Mouse (Mus musculus): ENCODE results near the gene Psg22. TPM values are rescaled to one million over a fixed set of nuclear protein-coding genes. Genes with fewer than 3 reads are reported as not detected.
A peak's percentile ranks its signal among the peaks of the same experiment; 100 is the strongest.
"Not testable (repeated sequence)": the region's sequence is repeated elsewhere in the genome, so short reads cannot be mapped to it uniquely, and the experiment has no call there.

Gene Psg22
- polyA plus RNA-seq (2015; fragmentation: Nextera tagmentation; extraction: Ambion mirVana): not detected in 2 replicates

GRCm38 (mm10) chr7:18717790-18718189 lies at the start of gene Psg22:
TSS of gene Psg22 (plus strand) at chr7:18718090.
- Histone ChIP-seq H3K36me3 (no peaks in the 10 kb centered on the region), H3K4me3 (replicated peaks) (no peak within 1 kb of the TSS), H3K9me3 (no peaks in the 10 kb centered on the region), H3K27ac (no peak within 1 kb of the TSS), H3K4me1 (no peaks in the 10 kb centered on the region), H3K9ac (no peak within 1 kb of the TSS), H3K4me2 (no peak within 1 kb of the TSS), H3K27me3 (replicated peaks) (no peaks in the 10 kb centered on the region)
- 40% methylated on average over 2 of the region's 2 CpGs for WGBS
- no peak for ATAC-seq (ENCODE audit: insufficient read depth, low FRiP score, low read depth)

- Histone ChIP-seq H3K27ac (no peak overlapping the region), H3K4me3 (replicated peaks) (no peak overlapping the region), H3K27me3 (replicated peaks) (no peaks in the 10 kb centered on the region), H3K4me1 (no peaks in the 10 kb centered on the region), H3K9ac (no peak overlapping the region), H3K9me3 (no peaks in the 10 kb centered on the region), H3K36me3 (no peaks in the 10 kb centered on the region), H3K4me2 (no peak overlapping the region)
- ATAC-seq (ENCODE audit: insufficient read depth, low FRiP score, low read depth): no peak
- 41% methylated on average over 2 of the region's 2 CpGs for WGBS
Measured at GRCm38 (mm10) chr7:18679772-18680171, 38.1 kb upstream of the Psg22 start.

GRCm38 (mm10) chr7:18685586-18685985 lies 32.3 kb upstream of the Psg22 start:
- Histone ChIP-seq H3K9ac (no peak overlapping the region), H3K27ac (no peak overlapping the region), H3K9me3 (no peaks in the 10 kb centered on the region), H3K36me3 (no peaks in the 10 kb centered on the region), H3K4me2 (no peak overlapping the region), H3K4me3 (replicated peaks) (no peak overlapping the region), H3K27me3 (replicated peaks) (no peaks in the 10 kb centered on the region), H3K4me1 (no peaks in the 10 kb centered on the region)
- ATAC-seq (ENCODE audit: insufficient read depth, low FRiP score, low read depth): no peak

GRCm38 (mm10) chr7:18686085-18686484 lies 31.8 kb upstream of the Psg22 start, which contains the start of gene Psg20:
TSS of gene Psg20 (minus strand) at chr7:18686185.
- no peaks in the 10 kb centered on the region for H3K4me1 ChIP-seq
- H3K4me2 ChIP-seq: no peak within 1 kb of the TSS
- 60% methylated on average over 2 of the region's 2 CpGs for WGBS
- H3K9me3 ChIP-seq: no peaks in the 10 kb centered on the region
- no peak within 1 kb of the TSS for H3K9ac ChIP-seq
- H3K4me3 ChIP-seq (replicated peaks): no peak within 1 kb of the TSS
- H3K27ac ChIP-seq: no peak within 1 kb of the TSS
- no peaks in the 10 kb centered on the region for H3K36me3 ChIP-seq
- no peaks in the 10 kb centered on the region for H3K27me3 ChIP-seq (replicated peaks)
- ATAC-seq (ENCODE audit: insufficient read depth, low FRiP score, low read depth): no peak

- 71% methylated on average over 4 of the region's 4 CpGs for WGBS
- H3K4me2 ChIP-seq; H3K4me3 ChIP-seq (replicated peaks); H3K4me1 ChIP-seq; H3K27me3 ChIP-seq (replicated peaks); ATAC-seq (ENCODE audit: insufficient read depth, low FRiP score, low read depth); H3K27ac ChIP-seq; H3K9ac ChIP-seq; H3K36me3 ChIP-seq; H3K9me3 ChIP-seq: not testable (repeated sequence)
Measured at GRCm38 (mm10) chr7:18710331-18710730, 7.6 kb upstream of the Psg22 start.

- Histone ChIP-seq H3K27ac (no peak overlapping the region), H3K4me1 (no peaks in the 10 kb centered on the region), H3K27me3 (replicated peaks) (no peaks in the 10 kb centered on the region), H3K9ac (no peak overlapping the region), H3K4me3 (replicated peaks) (no peak overlapping the region), H3K9me3 (no peaks in the 10 kb centered on the region), H3K4me2 (no peak overlapping the region), H3K36me3 (no peaks in the 10 kb centered on the region)
- WGBS: 51% methylated on average over 1 of the region's 1 CpGs
- ATAC-seq (ENCODE audit: insufficient read depth, low FRiP score, low read depth): no peak
Measured at GRCm38 (mm10) chr7:18710846-18711245, 7.0 kb upstream of the Psg22 start.

GRCm38 (mm10) chr7:18715546-18715945 lies 2.3 kb upstream of the Psg22 start:
- Histone ChIP-seq H3K4me3 (replicated peaks) (no peak overlapping the region), H3K27me3 (replicated peaks) (no peaks in the 10 kb centered on the region), H3K9me3 (no peaks in the 10 kb centered on the region), H3K36me3 (no peaks in the 10 kb centered on the region), H3K4me2 (no peak overlapping the region), H3K9ac (no peak overlapping the region), H3K4me1 (no peaks in the 10 kb centered on the region), H3K27ac (no peak overlapping the region)
- no peak for ATAC-seq (ENCODE audit: insufficient read depth, low FRiP score, low read depth)
- WGBS: 60% methylated on average over 4 of the region's 4 CpGs

- Histone ChIP-seq H3K9me3 (no peaks in the 10 kb centered on the region), H3K36me3 (no peaks in the 10 kb centered on the region), H3K27ac (no peak overlapping the region), H3K4me1 (no peaks in the 10 kb centered on the region), H3K9ac (no peak overlapping the region), H3K4me3 (replicated peaks) (no peak overlapping the region), H3K27me3 (replicated peaks) (no peaks in the 10 kb centered on the region), H3K4me2 (no peak overlapping the region)
- WGBS: 76% methylated on average over 6 of the region's 6 CpGs
- no peak for ATAC-seq (ENCODE audit: insufficient read depth, low FRiP score, low read depth)
Measured at GRCm38 (mm10) chr7:18724001-18724400, 6.1 kb downstream of the Psg22 start.

- H3K4me3 ChIP-seq (replicated peaks); H3K27ac ChIP-seq; ATAC-seq (ENCODE audit: insufficient read depth, low FRiP score, low read depth); H3K9me3 ChIP-seq; H3K9ac ChIP-seq; H3K4me1 ChIP-seq; H3K4me2 ChIP-seq; H3K27me3 ChIP-seq (replicated peaks); H3K36me3 ChIP-seq: not testable (repeated sequence)
Measured at GRCm38 (mm10) chr7:18725931-18726330, 8.0 kb downstream of the Psg22 start.

- H3K4me1 ChIP-seq: no peaks in the 10 kb centered on the region
- H3K27me3 ChIP-seq (replicated peaks): no peaks in the 10 kb centered on the region
- H3K27ac ChIP-seq: no peak overlapping the region
- H3K9me3 ChIP-seq: no peaks in the 10 kb centered on the region
- H3K9ac ChIP-seq: no peak overlapping the region
- 79% methylated on average over 1 of the region's 1 CpGs for WGBS
- no peaks in the 10 kb centered on the region for H3K36me3 ChIP-seq
- no peak overlapping the region for H3K4me3 ChIP-seq (replicated peaks)
- no peak for ATAC-seq (ENCODE audit: insufficient read depth, low FRiP score, low read depth)
- H3K4me2 ChIP-seq: no peak overlapping the region
Measured at GRCm38 (mm10) chr7:18728391-18728790, 10.5 kb downstream of the Psg22 start.

- Histone ChIP-seq H3K4me3 (replicated peaks) (no peak overlapping the region), H3K27me3 (replicated peaks) (no peaks in the 10 kb centered on the region), H3K27ac (no peak overlapping the region), H3K9ac (no peak overlapping the region), H3K9me3 (no peaks in the 10 kb centered on the region), H3K4me1 (no peaks in the 10 kb centered on the region), H3K36me3 (no peaks in the 10 kb centered on the region), H3K4me2 (no peak overlapping the region)
- no peak for ATAC-seq (ENCODE audit: insufficient read depth, low FRiP score, low read depth)
Measured at GRCm38 (mm10) chr7:18733111-18733510, 15.2 kb downstream of the Psg22 start.

- H3K9ac ChIP-seq: no peak overlapping the region
Measured at GRCm38 (mm10) chr7:18734451-18734850, 16.6 kb downstream of the Psg22 start.

GRCm38 (mm10) chr7:18746189-18746860 lies 28.4 kb downstream of the Psg22 start:
- no peaks in the 10 kb centered on the region for H3K9me3 ChIP-seq
- peak overlapping the region; percentile 41; the same call in 1 of the 2 replicates for H3K27ac ChIP-seq
- H3K4me3 ChIP-seq (replicated peaks): peak overlapping the region; percentile 19; the same call in 1 of the 2 replicates
- H3K27me3 ChIP-seq (replicated peaks): peaks cover 11% of the 10 kb centered on the region
- no peaks in the 10 kb centered on the region for H3K36me3 ChIP-seq
- peak; percentile 56; the same call in 1 of the 2 replicates for ATAC-seq (ENCODE audit: insufficient read depth, low FRiP score, low read depth)
- WGBS: 13% methylated on average over 20 of the region's 20 CpGs
- H3K9ac ChIP-seq: no peak overlapping the region
- no peaks in the 10 kb centered on the region for H3K4me1 ChIP-seq
- H3K4me2 ChIP-seq: peak overlapping the region; percentile 48

More at GRCm38 (mm10) chr7:18734451-18734850, 16.6 kb downstream of the Psg22 start:
- WGBS: 27% methylated on average over 1 of the region's 1 CpGs
- Histone ChIP-seq H3K4me3 (replicated peaks) (no peak overlapping the region), H3K9me3 (no peaks in the 10 kb centered on the region), H3K36me3 (no peaks in the 10 kb centered on the region), H3K27ac (no peak overlapping the region), H3K4me2 (no peak overlapping the region), H3K27me3 (replicated peaks) (no peaks in the 10 kb centered on the region), H3K4me1 (no peaks in the 10 kb centered on the region)
- no peak for ATAC-seq (ENCODE audit: insufficient read depth, low FRiP score, low read depth)

Measured in stomach, embryonic 15.5 days (tissue).